Mouse (Mus musculus) ES-E14 (cell line): ENCODE measurements around the gene Sccpdh.

Experiments
- MAFK ChIP-seq: IDR thresholded peaks from 2 replicates; pipeline ENCODE4 v1.6.1; 2014; ENCODE audit warnings: mild to moderate bottlenecking, low read depth, low read length, inconsistent platforms; ENCODE audit not compliant: insufficient read depth
- ZC3H11A ChIP-seq: IDR thresholded peaks from 2 replicates; pipeline ENCODE4 v1.6.1; 2012; ENCODE audit warnings: low read depth, mild to moderate bottlenecking, inconsistent platforms, low read length, borderline replicate concordance
- ZNF384 ChIP-seq: IDR thresholded peaks from 2 replicates; pipeline ENCODE4 v1.6.1; 2012; ENCODE audit warnings: low read depth, low read length, inconsistent platforms

DNA sequence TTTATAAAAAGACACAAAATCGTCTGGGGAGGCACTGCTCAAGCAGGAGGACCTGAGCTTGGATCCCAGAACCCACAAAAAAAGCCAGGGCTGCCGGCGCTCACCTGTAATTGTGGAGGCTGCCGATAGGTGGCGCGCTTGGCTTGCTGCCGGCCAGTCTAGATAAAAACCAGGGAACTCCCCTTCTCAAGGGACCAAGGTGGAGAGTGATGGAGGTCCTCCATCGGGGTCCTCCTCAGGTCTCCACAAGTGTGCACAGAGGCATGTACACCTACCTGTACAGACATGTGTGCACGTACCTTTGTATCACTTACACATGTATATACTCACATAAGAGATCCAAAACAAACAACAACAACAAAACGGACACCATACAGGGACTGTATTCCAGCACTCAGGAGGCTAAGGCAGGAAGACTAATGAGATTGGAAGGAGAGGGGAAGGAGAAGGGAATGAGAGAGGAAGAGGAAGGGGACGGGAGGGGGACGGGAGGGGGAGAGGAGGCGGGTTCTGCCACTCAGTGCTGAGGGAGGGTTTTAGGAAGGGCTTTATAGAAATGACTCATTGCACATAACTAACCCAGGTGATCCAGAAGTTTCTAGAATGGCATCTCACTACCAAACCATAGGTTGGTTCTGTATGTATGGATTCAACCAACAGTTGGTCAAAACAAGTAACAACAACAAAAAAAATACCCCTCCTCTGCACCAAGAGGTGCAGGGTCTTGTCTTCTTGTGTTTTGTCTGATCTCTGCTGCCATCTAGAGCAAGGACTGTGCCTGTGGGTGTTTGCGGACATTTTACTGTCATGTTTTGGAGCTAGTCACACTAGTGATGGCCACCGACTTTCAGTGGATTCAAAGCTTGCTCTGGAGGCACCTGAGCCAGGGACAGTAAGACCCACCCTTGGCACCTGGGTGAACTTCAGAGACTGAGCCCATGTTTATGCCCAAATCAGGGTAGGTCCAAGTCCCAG lies 66.8 kb downstream of the Sccpdh start:
- TF ChIP-seq MAFK (no peak), ZC3H11A (peak; percentile 73; the same call in 1 of the 2 replicates), ZNF384 (0 out of 2 replicates have a peak, but pooled peaks have one; percentile 14)
